Mouse (Mus musculus) hindbrain, embryonic 15.5 days (tissue): ENCODE measurements at regions not wholly inside any gene's neighbourhood (a gene's known extent, or its start where the extent isn't known, plus 50 kb on each side); places are given as distances from the start of the nearest gene placed in this dataset.
A peak's percentile ranks its signal among the peaks of the same experiment; 100 is the strongest.

Experiments
- ATAC-seq: fragments of 200-750 bp; cut with Nextera tagmentation; 2 replicates; pipeline ENCODE4 v1.8.0; 2017; ENCODE audit warnings: low read depth, moderate number of reproducible peaks, moderate TSS enrichment; ENCODE audit not compliant: low FRiP score
- H3K27ac ChIP-seq: fragments of 300-500 bp; sonication (generic); replicated peaks from 2 replicates; pipeline ENCODE4 v1.5.1; 2015; ENCODE audit warnings: mild to moderate bottlenecking, inconsistent platforms
- H3K27me3 ChIP-seq: fragments of 300-500 bp; sonication (generic); 2 replicates; pipeline ENCODE4 v1.6.1; 2015; ENCODE audit warnings: control low read depth, inconsistent platforms
- H3K36me3 ChIP-seq: fragments of 300-500 bp; sonication (generic); 2 replicates; pipeline ENCODE4 v1.6.1; 2015; ENCODE audit warnings: control low read depth, inconsistent platforms
- H3K4me1 ChIP-seq: fragments of 300-500 bp; sonication (generic); replicated peaks from 2 replicates; pipeline ENCODE4 v1.6.1; 2015; ENCODE audit warnings: control low read depth, inconsistent platforms
- H3K4me2 ChIP-seq: fragments of 300-500 bp; sonication (generic); 2 replicates; pipeline ENCODE4 v1.6.1; 2015; ENCODE audit warnings: moderate library complexity, mild to moderate bottlenecking, inconsistent platforms
- H3K4me3 ChIP-seq: fragments of 300-500 bp; sonication (generic); 2 replicates; pipeline ENCODE4 v1.5.1; 2015; ENCODE audit warnings: mild to moderate bottlenecking, inconsistent platforms
- H3K9ac ChIP-seq: fragments of 300-500 bp; sonication (generic); 2 replicates; pipeline ENCODE4 v1.6.1; 2015; ENCODE audit warnings: inconsistent platforms
- H3K9me3 ChIP-seq: fragments of 300-500 bp; sonication (generic); 2 replicates; pipeline ENCODE4 v1.6.1; 2016; ENCODE audit warnings: control low read depth, inconsistent platforms
- WGBS: fragments of 180-500 bp; shearing (Covaris S2); methylation state at CpG from one replicate; pipeline ENCODE4 v1.1.7; 2015; 5-methylcytosine and 5-hydroxymethylcytosine counted together

- H3K4me2 ChIP-seq, result peak overlapping the region; percentile 6; the same call in 1 of the 2 replicates
Observed at GRCm38 (mm10) chr10:123800067-123800691, 536.4 kb downstream of the Fam19a2 start.

GRCm38 (mm10) chr10:123800692-123801528, 537.1 kb downstream of the Fam19a2 start:
- no peaks in the 10 kb centered on the region for H3K27me3 ChIP-seq
- H3K9ac ChIP-seq, result no peak overlapping the region
- H3K36me3 ChIP-seq, result no peaks in the 10 kb centered on the region
- H3K4me3 ChIP-seq, result no peak overlapping the region
- H3K4me2 ChIP-seq, result peak overlapping the region; percentile 6; the same call in 1 of the 2 replicates
- 77% methylated on average over 17 of the region's 17 CpGs for WGBS
- no peak overlapping the region for H3K27ac ChIP-seq
- no peaks in the 10 kb centered on the region for H3K4me1 ChIP-seq
- no peaks in the 10 kb centered on the region for H3K9me3 ChIP-seq
- no peak for ATAC-seq

More at GRCm38 (mm10) chr10:123800067-123800691, 536.4 kb downstream of the Fam19a2 start:
- H3K27ac ChIP-seq, result no peak overlapping the region
- no peaks in the 10 kb centered on the region for H3K4me1 ChIP-seq
- WGBS, result 60% methylated on average over 18 of the region's 18 CpGs
- H3K4me3 ChIP-seq, result no peak overlapping the region
- no peaks in the 10 kb centered on the region for H3K27me3 ChIP-seq
- no peaks in the 10 kb centered on the region for H3K9me3 ChIP-seq
- H3K36me3 ChIP-seq, result no peaks in the 10 kb centered on the region
- no peak overlapping the region for H3K9ac ChIP-seq
- ATAC-seq, result no peak

DNA sequence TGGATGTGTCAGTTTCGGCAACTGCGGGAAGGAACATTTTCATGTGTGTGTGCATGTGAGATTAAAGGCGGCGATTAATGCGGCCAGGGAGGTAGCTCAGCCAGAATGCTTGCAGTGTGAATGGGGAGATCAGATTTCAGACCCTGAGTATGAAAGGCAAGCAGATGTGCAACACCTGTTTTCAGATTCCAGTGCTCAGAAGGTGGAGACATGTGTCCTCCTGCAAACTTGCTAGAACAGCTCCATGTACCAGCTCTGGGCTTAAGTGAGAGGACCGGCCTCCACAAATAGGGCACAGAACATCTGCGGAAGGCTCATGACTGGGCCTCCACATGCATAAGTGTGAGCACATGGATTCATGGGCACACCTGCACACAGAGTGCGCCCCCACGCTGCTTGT, 547.1 kb downstream of the Fam19a2 start:
- Histone ChIP-seq H3K27me3 (no peaks in the 10 kb centered on the region), H3K4me3 (no peak overlapping the region), H3K27ac (no peak overlapping the region), H3K9me3 (no peaks in the 10 kb centered on the region), H3K36me3 (no peaks in the 10 kb centered on the region), H3K4me1 (no peaks in the 10 kb centered on the region), H3K9ac (no peak overlapping the region), H3K4me2 (no peak overlapping the region)
- no peak for ATAC-seq
- WGBS, result 92% methylated on average over 9 of the region's 9 CpGs

- Histone ChIP-seq H3K36me3 (no peaks in the 10 kb centered on the region), H3K27me3 (no peaks in the 10 kb centered on the region), H3K4me2 (no peak overlapping the region), H3K27ac (no peak overlapping the region), H3K9me3 (no peaks in the 10 kb centered on the region), H3K9ac (no peak overlapping the region), H3K4me1 (no peaks in the 10 kb centered on the region), H3K4me3 (no peak overlapping the region)
- WGBS, result 58% methylated on average over 2 of the region's 2 CpGs
- no peak for ATAC-seq
Observed at GRCm38 (mm10) chr10:123813142-123813541, 549.3 kb downstream of the Fam19a2 start.

DNA sequence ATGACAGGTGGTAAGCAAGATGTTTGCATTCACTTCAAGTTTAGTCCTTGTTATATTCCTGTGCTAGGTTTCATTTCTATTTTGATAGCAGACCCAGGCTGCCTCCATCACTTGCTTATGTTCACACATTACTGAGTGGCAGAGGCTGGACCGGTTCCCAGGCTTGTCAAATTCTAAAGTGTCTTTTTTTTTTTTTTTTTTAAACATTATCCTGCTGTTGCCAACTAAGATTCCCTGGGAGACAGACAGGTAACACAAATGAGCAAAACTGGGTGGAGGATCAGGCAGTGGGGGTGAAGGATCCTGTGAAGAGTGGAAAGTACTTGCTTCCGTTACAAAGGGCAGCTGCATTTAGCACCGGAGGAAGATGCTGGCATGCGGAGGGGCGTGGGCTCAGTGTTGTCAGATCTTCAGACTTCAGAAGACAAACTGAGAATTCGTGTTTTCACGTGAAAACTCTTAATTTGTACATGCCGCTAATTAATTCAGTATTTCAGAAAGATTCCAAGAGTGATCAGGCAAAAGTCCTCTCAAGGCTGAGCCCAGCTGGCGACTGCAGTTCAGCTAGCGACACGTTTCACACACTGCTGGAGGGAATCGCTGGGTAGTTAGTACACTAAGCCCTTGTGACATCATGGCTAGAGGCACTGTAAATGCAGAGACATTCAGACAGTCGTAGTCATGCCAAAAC, 576.4 kb downstream of the Fam19a2 start:
- Histone ChIP-seq H3K27me3 (no peaks in the 10 kb centered on the region), H3K4me3 (no peak overlapping the region), H3K9me3 (no peaks in the 10 kb centered on the region), H3K27ac (no peak overlapping the region), H3K4me1 (0 out of 2 replicates have a peak, but pooled peaks cover 4% of the 10 kb centered on the region), H3K9ac (no peak overlapping the region), H3K36me3 (no peaks in the 10 kb centered on the region), H3K4me2 (peak overlapping the region; percentile 29)
- WGBS, result 31% methylated on average over 13 of the region's 13 CpGs
- no peak; the same call in 1 of the 2 replicates for ATAC-seq

GRCm38 (mm10) chr10:123842141-123842540, 578.3 kb downstream of the Fam19a2 start:
- Histone ChIP-seq H3K27me3 (no peaks in the 10 kb centered on the region), H3K4me3 (no peak overlapping the region), H3K36me3 (no peaks in the 10 kb centered on the region), H3K4me1 (0 out of 2 replicates have a peak, but pooled peaks cover 4% of the 10 kb centered on the region), H3K9me3 (no peaks in the 10 kb centered on the region), H3K4me2 (no peak overlapping the region), H3K27ac (no peak overlapping the region), H3K9ac (no peak overlapping the region)
- 89% methylated on average over 8 of the region's 8 CpGs for WGBS
- ATAC-seq, result no peak

GRCm38 (mm10) chr10:123843604-123844003, 579.8 kb downstream of the Fam19a2 start:
- Histone ChIP-seq H3K36me3 (no peaks in the 10 kb centered on the region), H3K4me2 (no peak overlapping the region), H3K9me3 (no peaks in the 10 kb centered on the region), H3K4me3 (no peak overlapping the region), H3K4me1 (0 out of 2 replicates have a peak, but pooled peaks cover 4% of the 10 kb centered on the region), H3K9ac (no peak overlapping the region), H3K27me3 (no peaks in the 10 kb centered on the region), H3K27ac (no peak overlapping the region)
- ATAC-seq, result no peak
- 94% methylated on average over 4 of the region's 4 CpGs for WGBS

DNA sequence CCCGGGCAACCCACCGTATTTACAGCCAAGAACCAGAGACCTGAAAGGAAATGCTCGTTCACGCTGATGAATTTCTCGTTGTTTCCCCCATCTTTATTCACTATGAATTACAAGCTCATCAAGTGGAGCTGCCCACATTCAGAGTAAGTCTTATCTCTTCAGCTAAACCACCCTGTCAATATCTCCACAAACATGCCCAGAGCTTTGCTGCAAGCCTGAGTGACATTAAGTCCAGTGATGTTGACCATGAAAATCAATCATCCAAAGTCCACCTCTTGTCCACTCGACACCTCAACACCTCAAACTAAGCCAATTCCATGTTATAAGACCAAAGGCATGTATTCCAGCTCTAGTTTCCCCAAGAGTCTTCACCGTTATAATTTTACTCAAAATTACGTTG, 582.8 kb downstream of the Fam19a2 start:
- Histone ChIP-seq H3K27ac (no peak overlapping the region), H3K36me3 (no peaks in the 10 kb centered on the region), H3K9ac (no peak overlapping the region), H3K4me1 (no peaks in the 10 kb centered on the region), H3K27me3 (no peaks in the 10 kb centered on the region), H3K4me2 (no peak overlapping the region), H3K9me3 (no peaks in the 10 kb centered on the region), H3K4me3 (no peak overlapping the region)
- ATAC-seq, result no peak
- WGBS, result 84% methylated on average over 8 of the region's 8 CpGs

- Histone ChIP-seq H3K4me2 (no peak overlapping the region), H3K9ac (no peak overlapping the region), H3K9me3 (no peaks in the 10 kb centered on the region), H3K4me3 (no peak overlapping the region), H3K27me3 (no peaks in the 10 kb centered on the region), H3K36me3 (no peaks in the 10 kb centered on the region), H3K27ac (no peak overlapping the region), H3K4me1 (no peaks in the 10 kb centered on the region)
- WGBS, result 88% methylated on average over 1 of the region's 1 CpGs
- no peak for ATAC-seq
Observed at GRCm38 (mm10) chr10:123848564-123848963, 584.8 kb downstream of the Fam19a2 start.

- 57% methylated on average over 3 of the region's 3 CpGs for WGBS
- no peaks in the 10 kb centered on the region for H3K36me3 ChIP-seq
Observed at GRCm38 (mm10) chr10:123875459-123875858, 611.7 kb downstream of the Fam19a2 start.

GRCm38 (mm10) chr10:123875882-123876281, 612.1 kb downstream of the Fam19a2 start:
- Histone ChIP-seq H3K9ac (no peak overlapping the region), H3K4me3 (no peak overlapping the region), H3K27ac (no peak overlapping the region), H3K27me3 (no peaks in the 10 kb centered on the region), H3K4me2 (no peak overlapping the region), H3K4me1 (peaks cover 7% of the 10 kb centered on the region; the same call in 1 of the 2 replicates), H3K36me3 (no peaks in the 10 kb centered on the region), H3K9me3 (no peaks in the 10 kb centered on the region)
- 57% methylated on average over 5 of the region's 5 CpGs for WGBS
- ATAC-seq, result no peak

More at GRCm38 (mm10) chr10:123875459-123875858, 611.7 kb downstream of the Fam19a2 start:
- Histone ChIP-seq H3K27me3 (no peaks in the 10 kb centered on the region), H3K4me2 (no peak overlapping the region), H3K27ac (no peak overlapping the region), H3K4me1 (peaks cover 7% of the 10 kb centered on the region; the same call in 1 of the 2 replicates), H3K9ac (no peak overlapping the region), H3K4me3 (no peak overlapping the region), H3K9me3 (no peaks in the 10 kb centered on the region)
- ATAC-seq, result no peak

DNA sequence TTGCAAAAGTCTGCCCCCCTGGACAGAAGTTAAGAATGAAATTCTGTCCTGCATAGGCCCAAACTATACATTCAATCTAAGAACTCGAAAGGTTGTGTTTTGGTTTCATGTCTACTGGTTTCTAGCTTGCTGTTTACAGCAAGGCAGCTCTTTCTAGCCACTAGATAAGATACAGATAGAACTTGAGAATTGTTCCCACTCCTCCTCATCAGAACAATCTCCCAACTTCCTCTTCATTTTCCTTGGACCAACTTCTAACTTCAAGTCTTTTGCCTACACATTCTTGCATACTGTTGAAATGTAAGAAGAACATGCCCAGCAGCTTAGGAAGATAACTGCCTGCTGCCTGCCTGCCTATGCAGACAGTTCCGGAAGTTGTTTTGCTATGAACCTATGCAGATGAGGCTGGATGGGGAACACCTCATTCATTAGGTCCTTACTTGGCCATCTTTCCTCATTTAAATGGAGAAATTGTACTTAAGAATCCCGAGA, 624.9 kb downstream of the Fam19a2 start:
- no peaks in the 10 kb centered on the region for H3K27me3 ChIP-seq
- no peaks in the 10 kb centered on the region for H3K9me3 ChIP-seq
- WGBS, result 84% methylated on average over 3 of the region's 3 CpGs
- H3K4me3 ChIP-seq, result no peak overlapping the region
- no peak overlapping the region for H3K4me2 ChIP-seq
- H3K27ac ChIP-seq, result no peak overlapping the region
- H3K9ac ChIP-seq, result no peak overlapping the region
- no peak for ATAC-seq
- no peaks in the 10 kb centered on the region for H3K4me1 ChIP-seq
- no peaks in the 10 kb centered on the region for H3K36me3 ChIP-seq
